Mouse (Mus musculus) cerebellum, adult 2 months (tissue): ENCODE data around the gene Mtmr3. TPM values are rescaled to one million over a fixed set of nuclear protein-coding genes. Genes with fewer than 3 reads are reported as not detected.

Experiments
- DNase-seq, 2 experiments: peaks; one replicate each; pipeline ENCODE4 v3.0.0; 2021
- H3K27ac ChIP-seq: fragments of 200-500 bp; 2 replicates; pipeline ENCODE4 v1.5.1; 2012; ENCODE audit warnings: low read length, control low read depth, inconsistent platforms; ENCODE audit not compliant: insufficient read depth
- H3K27me3 ChIP-seq: fragments of 200-500 bp; 2 replicates; pipeline ENCODE4 v1.6.1; 2012; ENCODE audit warnings: inconsistent platforms, mild to moderate bottlenecking, low read length, moderate library complexity; ENCODE audit not compliant: control insufficient read depth, insufficient read depth
- H3K4me1 ChIP-seq: fragments of 200-500 bp; 2 replicates; pipeline ENCODE4 v1.6.1; 2011; ENCODE audit warnings: low read length; ENCODE audit not compliant: control insufficient read depth, insufficient read depth
- H3K4me3 ChIP-seq: fragments of 200-500 bp; replicated peaks from 2 replicates; pipeline ENCODE3; 2011; ENCODE audit warnings: mild to moderate bottlenecking, low read depth, low read length, control low read depth; ENCODE audit not compliant: insufficient read depth
- CTCF ChIP-seq: fragments of 200-500 bp; IDR thresholded peaks from 2 replicates; pipeline ENCODE4 v1.5.1; 2011; ENCODE audit warnings: low read depth, mild to moderate bottlenecking, control low read depth, low read length, moderate library complexity, borderline replicate concordance; ENCODE audit not compliant: insufficient read depth
- POLR2A ChIP-seq: fragments of 200-500 bp; IDR thresholded peaks from 2 replicates; pipeline ENCODE4 v1.6.1; 2011; ENCODE audit warnings: low read length, control low read depth, borderline replicate concordance; ENCODE audit not compliant: insufficient read depth
- WGBS: fragments of 180-500 bp; shearing (Covaris S2); methylation state at CpG from one replicate; pipeline ENCODE4 v1.1.7; 2018; 5-methylcytosine and 5-hydroxymethylcytosine counted together
- polyA plus RNA-seq: library from polyadenylated mRNA; depleted of rRNA; stranded (reverse); fragments of >200 nt; gene quantifications from 2 replicates; pipeline ENCODE4 v1.2.3, GENCODE M21; 2012; rRNA removed

Gene Mtmr3
- 44.4 and 44.9 TPM in 2 replicates for polyA plus RNA-seq

DNA sequence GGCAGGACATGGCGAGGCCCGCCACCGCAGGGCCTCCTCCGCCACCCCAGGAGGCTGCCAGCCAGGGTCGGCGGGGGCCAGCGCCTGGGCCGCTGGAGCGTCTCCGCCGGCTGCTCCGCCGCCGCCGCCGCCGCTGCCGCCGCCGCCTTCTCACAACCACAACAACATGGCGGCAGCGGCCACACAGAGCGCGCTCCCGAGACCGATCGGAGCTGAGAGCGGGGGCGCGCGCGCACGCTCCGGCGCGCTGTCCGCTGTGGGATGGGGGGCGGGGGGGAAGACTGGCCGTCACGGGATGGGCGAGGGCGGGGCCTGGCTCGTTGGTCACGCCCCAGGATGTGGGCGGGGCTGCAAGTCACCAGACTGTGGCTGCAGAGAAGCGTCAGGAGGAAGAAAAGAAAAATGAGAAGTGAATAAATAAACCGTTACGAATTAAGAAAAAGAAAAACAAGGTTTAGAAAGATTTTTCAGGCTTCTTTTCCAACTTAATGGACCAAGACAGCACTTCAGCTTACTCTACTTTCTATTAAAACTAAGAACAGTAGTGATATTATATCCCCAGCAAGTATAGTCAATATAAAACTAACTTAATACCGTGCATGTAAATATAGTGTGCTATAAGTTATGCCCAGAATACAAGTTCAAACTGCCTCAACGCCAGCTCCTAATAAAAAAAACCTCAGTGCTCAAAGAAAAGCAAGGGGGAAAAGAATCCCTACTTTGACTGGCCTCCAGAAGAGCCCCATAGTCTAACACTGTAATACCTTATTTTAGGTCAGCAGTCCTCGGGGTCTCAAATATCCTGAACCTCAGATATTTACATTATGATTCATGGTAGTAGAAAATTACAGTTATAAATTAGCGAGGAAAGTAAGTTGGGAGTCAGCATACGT lies at the start of gene Mtmr3:
Mtmr3 (minus strand) TSS at position 256 of the 893 bp plus-strand sequence.
- Histone ChIP-seq H3K4me1 (peaks cover 2% of the 10 kb centered on the region; the same call in 1 of the 2 replicates), H3K27me3 (no peaks in the 10 kb centered on the region), H3K4me3 (peak within 1 kb of the TSS; percentile 70), H3K27ac (peak within 1 kb of the TSS; percentile 85)
- DNase-seq, result peak; percentile 92 to 93
- WGBS, result 6% methylated on average over 48 of the region's 53 CpGs
- TF ChIP-seq CTCF (no peak), POLR2A (peak; percentile 34; the same call in 1 of the 2 replicates)

- H3K4me3 ChIP-seq, result no peak overlapping the region
- no peak for DNase-seq
- H3K4me1 ChIP-seq, result peaks cover 3% of the 10 kb centered on the region
- H3K27ac ChIP-seq, result no peak overlapping the region
- no peaks in the 10 kb centered on the region for H3K27me3 ChIP-seq
- WGBS, result 77% methylated on average over 5 of the region's 5 CpGs
- no peak for TF ChIP-seq POLR2A
- TF ChIP-seq CTCF, result no peak
Observed at GRCm38 (mm10) chr11:4643722-4644121, 49.1 kb upstream of the Mtmr3 start.

- Histone ChIP-seq H3K4me1 (peaks cover 3% of the 10 kb centered on the region), H3K4me3 (no peak overlapping the region), H3K27me3 (no peaks in the 10 kb centered on the region), H3K27ac (no peak overlapping the region)
- TF ChIP-seq CTCF (no peak), POLR2A (no peak)
- DNase-seq, result no peak
Observed at GRCm38 (mm10) chr11:4641185-4641584, 46.5 kb upstream of the Mtmr3 start.

DNA sequence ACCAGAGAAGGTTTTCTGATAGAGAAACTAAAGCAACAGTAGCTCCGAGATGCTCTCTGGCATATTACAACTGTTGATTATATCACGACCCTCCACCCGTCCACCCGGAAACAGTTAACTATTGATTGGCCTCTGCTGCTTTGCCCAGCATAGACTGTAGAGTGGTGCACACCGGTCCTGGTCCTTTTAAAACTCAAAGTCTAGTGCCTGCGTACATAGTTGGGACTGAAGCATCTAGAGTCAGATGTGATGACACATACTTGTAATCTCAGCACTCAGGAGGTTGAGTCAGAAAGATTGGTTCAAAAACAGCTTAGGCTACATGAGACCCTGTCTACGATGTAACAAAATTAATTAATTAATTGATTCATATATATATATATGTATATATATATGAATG lies 43.6 kb upstream of the Mtmr3 start:
- H3K27ac ChIP-seq, result no peak overlapping the region
- H3K27me3 ChIP-seq, result no peaks in the 10 kb centered on the region
- TF ChIP-seq POLR2A (no peak), CTCF (no peak)
- WGBS, result 20% methylated on average over 7 of the region's 7 CpGs
- H3K4me1 ChIP-seq, result peaks cover 3% of the 10 kb centered on the region
- DNase-seq, result no peak
- H3K4me3 ChIP-seq, result peak overlapping the region; percentile 74

DNA sequence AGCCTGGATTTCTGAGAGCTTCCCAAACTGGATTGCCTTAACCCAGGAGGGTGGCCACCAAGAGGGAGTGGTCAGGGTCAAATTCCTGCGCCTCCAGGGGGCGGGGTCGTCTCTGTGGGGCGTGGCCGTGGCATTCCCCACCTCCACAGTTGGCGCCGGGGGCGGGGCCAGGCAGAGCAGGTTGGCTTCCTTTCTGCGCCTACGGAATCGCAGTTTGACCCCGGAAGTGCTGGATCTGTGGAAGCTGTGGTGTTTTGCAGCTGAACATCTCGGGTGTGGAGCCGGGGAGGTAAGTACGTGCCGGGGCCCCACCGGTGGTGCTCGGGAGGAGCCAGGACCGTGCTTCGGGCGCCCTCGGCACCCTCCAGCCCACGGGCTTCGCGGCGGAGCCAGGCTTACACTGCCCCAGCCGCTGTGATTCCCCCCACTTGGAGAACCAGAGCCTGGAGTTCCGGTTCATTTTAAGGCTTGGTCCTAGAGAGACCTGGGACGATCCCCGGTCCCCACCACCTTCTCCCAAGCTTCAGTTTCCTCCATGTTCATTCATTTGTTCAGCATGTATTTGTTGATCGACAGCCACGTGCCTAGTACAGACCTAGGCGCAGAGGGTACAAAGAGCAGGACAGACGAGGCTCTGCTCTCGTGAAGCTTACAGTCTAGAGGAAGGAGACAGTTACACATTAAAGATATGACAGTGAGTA lies 43.0 kb upstream of the Mtmr3 start, which contains the start of gene Ascc2:
Ascc2 (plus strand) TSS at position 214 of the 701 bp plus-strand sequence.
- Histone ChIP-seq H3K4me3 (peak within 1 kb of the TSS; percentile 74), H3K4me1 (peaks cover 3% of the 10 kb centered on the region), H3K27me3 (no peaks in the 10 kb centered on the region), H3K27ac (no peak within 1 kb of the TSS)
- under 1% methylated on average over 35 of the region's 35 CpGs for WGBS
- TF ChIP-seq CTCF, result no peak
- TF ChIP-seq POLR2A, result peak; percentile 41; the same call in 1 of the 2 replicates
- peak; percentile 81 to 83 for DNase-seq

DNA sequence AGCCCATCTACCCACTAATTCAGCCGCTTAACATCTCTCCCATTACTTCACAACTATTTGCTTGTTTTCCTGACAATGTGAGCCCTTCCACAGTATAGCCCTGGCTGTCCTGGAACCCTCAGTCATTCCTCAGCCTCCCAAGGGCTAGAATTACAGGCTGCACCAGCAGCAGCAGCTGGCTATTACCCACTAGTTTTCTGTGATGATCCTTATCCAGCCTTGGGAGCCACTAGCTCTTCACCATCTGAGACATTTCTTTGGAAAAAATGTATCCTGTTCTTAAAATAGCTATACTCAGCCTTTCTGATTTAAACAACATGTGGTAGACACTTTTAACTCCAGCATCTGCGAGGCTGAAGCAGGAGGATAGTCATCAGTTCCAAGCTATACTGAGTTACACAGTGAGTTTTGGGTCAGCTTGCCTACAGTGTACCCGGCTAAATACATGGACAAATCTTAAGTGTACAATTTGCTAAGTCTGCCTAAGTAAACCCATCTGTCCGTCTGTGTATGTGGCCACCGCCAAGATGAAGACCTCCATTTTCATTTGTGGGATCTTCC lies 42.2 kb upstream of the Mtmr3 start:
- Histone ChIP-seq H3K4me3 (no peak overlapping the region), H3K4me1 (peaks cover 3% of the 10 kb centered on the region), H3K27me3 (no peaks in the 10 kb centered on the region), H3K27ac (no peak overlapping the region)
- WGBS, result 65% methylated on average over 5 of the region's 5 CpGs
- no peak for DNase-seq
- no peak for TF ChIP-seq CTCF
- no peak for TF ChIP-seq POLR2A

DNA sequence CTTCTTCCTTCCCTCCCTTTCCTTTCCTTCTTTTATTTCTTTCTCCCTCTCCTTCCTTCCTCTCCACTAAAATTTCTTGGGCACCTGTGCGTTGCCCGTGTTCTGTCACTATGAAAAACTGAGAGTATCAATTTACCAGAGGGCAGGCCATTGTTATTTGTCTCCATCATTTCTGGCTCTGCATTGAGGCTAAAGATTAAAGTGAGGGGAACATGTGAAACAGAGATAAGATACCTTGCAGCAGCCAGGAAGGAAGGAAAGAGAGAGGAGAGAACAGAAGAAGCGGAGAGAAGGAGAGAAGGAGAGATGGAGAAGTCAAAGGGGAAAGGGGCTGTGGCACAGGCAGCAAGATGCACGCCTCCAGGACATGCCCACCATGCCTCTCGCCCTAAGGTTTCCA lies 39.7 kb upstream of the Mtmr3 start:
- H3K4me3 ChIP-seq, result no peak overlapping the region
- 69% methylated on average over 5 of the region's 5 CpGs for WGBS
- no peak for DNase-seq
- H3K27ac ChIP-seq, result no peak overlapping the region
- peaks cover 3% of the 10 kb centered on the region for H3K4me1 ChIP-seq
- no peaks in the 10 kb centered on the region for H3K27me3 ChIP-seq
- TF ChIP-seq CTCF, result no peak
- TF ChIP-seq POLR2A, result no peak

GRCm38 (mm10) chr11:4633420-4633819 lies 38.8 kb upstream of the Mtmr3 start:
- Histone ChIP-seq H3K4me1 (no peaks in the 10 kb centered on the region; the same call in 1 of the 2 replicates), H3K4me3 (no peak overlapping the region), H3K27me3 (no peaks in the 10 kb centered on the region), H3K27ac (no peak overlapping the region)
- TF ChIP-seq POLR2A (no peak), CTCF (no peak)
- WGBS, result 26% methylated on average over 2 of the region's 2 CpGs
- no peak for DNase-seq
